Mouse (Mus musculus) heart, postnatal 14 days (tissue): ENCODE results near the gene Olfr211. TPM values are rescaled to one million over a fixed set of nuclear protein-coding genes. Genes with fewer than 3 reads are reported as not detected.

Experiments
- total RNA-seq, 2 experiments: library from RNA; stranded (reverse); gene quantifications; 2 replicates each; pipeline ENCODE4 v1.2.3; 2021

The Olfr211 gene
- total RNA-seq, 2 experiments from 2014 or later = not detected

Other genes starting within 250 kb of the Olfr211 start
- gene Zfand4, start 224.9 kb upstream of the Olfr211 start, total RNA-seq = 1 to 10 TPM; 2.7 to 3.2 TPM
- gene March8, start 151.1 kb upstream of the Olfr211 start, total RNA-seq = 10 to 100 TPM; 39.5 to 46.6 TPM
- gene Alox5, start 27.9 kb upstream of the Olfr211 start, total RNA-seq = 1 to 10 TPM; 5.6 to 7.2 TPM
- not detected for gene Olfr212, start 17.4 kb downstream of the Olfr211 start, total RNA-seq
- gene Olfr213, start 49.4 kb downstream of the Olfr211 start, total RNA-seq = not detected
- 1 to 10 TPM; 1.7 to 1.9 TPM for gene Gm5580, start 62.0 kb downstream of the Olfr211 start, total RNA-seq
- not detected for gene Olfr214, start 65.1 kb downstream of the Olfr211 start, total RNA-seq
- not detected for gene Olfr215, start 95.1 kb downstream of the Olfr211 start, total RNA-seq
- 10 to 100 TPM; 28.9 to 29.5 TPM for gene Zfp422, start 139.9 kb downstream of the Olfr211 start, total RNA-seq
- gene Depp1, start 161.5 kb downstream of the Olfr211 start, total RNA-seq = 100 to 1,000 TPM in 1 of 2 experiments, 10 to 100 TPM in 1; 99.4 to 129 TPM
- gene Rassf4, start 184.9 kb downstream of the Olfr211 start, total RNA-seq = 1 to 10 TPM; 7.7 TPM
- gene Tmem72, start 227.8 kb downstream of the Olfr211 start, total RNA-seq = under 1 TPM; 0.02 to 0.05 TPM